Comparison of ENCODE assay signal across 10 mouse cellular contexts in genomic region chr10:76118741-76119140, GRCm38 (mm10). TPM values are rescaled to one million over a fixed set of nuclear protein-coding genes. Genes with fewer than 3 reads are reported as not detected.
DNase-seq lines count a peak whose midpoint lies in the region; ATAC-seq and TF ChIP-seq lines count a peak whose summit lies in the region.
"Had no signal": no experiment of that assay in that cellular context is flagged by ENCODE, and none has a peak within 500 bp of the region (broad histone marks: within the 10 kb centered on the region; RNA-seq: fewer than 3 reads in every experiment).

No protein-coding gene starts in this region.

- no peaks in the 10 kb centered on the region for H3K9me3 ChIP-seq in neural tube, embryonic 11.5 days (ENCODE audit: control insufficient read depth, low read length)
- no peaks in the 10 kb centered on the region for H3K9me3 ChIP-seq in stomach, postnatal 0 days (ENCODE audit: control insufficient read depth, low read length)
- no peaks in the 10 kb centered on the region for H3K9me3 ChIP-seq in neural tube, embryonic 15.5 days (replicated peaks)
- H3K9me3 ChIP-seq: heart, embryonic 15.5 days; stomach, embryonic 15.5 days had no signal

- TF ChIP-seq CTCF in heart, adult 2 months (IDR thresholded peaks at IDR 0.05), result peak; percentile 40
- TF ChIP-seq CTCF in stomach, postnatal 0 days (IDR thresholded peaks at IDR 0.05; ENCODE audit: low read depth), result peak; percentile 56

- ATAC-seq in neural tube, embryonic 11.5 days (ENCODE audit: insufficient read depth, low FRiP score, low TSS enrichment), result no peak
- no peak for ATAC-seq in stomach, postnatal 0 days (ENCODE audit: low FRiP score, low TSS enrichment)
- ATAC-seq in neural tube, embryonic 15.5 days (ENCODE audit: low FRiP score), result no peak
- no peak for ATAC-seq in monocyte, adult 5-6 weeks (replicated peaks; ENCODE audit: insufficient number of reproducible peaks, low FRiP score, low TSS enrichment, poor library complexity, severe bottlenecking)

- H3K4me1 ChIP-seq in heart, adult 2 months (ENCODE audit: control insufficient read depth, insufficient read depth, low read length), result no peaks in the 10 kb centered on the region
- H3K4me1 ChIP-seq in neural tube, embryonic 11.5 days (ENCODE audit: control insufficient read depth, insufficient read depth, low read length), result no peaks in the 10 kb centered on the region
- H3K4me1 ChIP-seq in stomach, postnatal 0 days (replicated peaks; ENCODE audit: control insufficient read depth, insufficient read depth), result no peaks in the 10 kb centered on the region
- peaks cover 8% of the 10 kb centered on the region for H3K4me1 ChIP-seq in neural tube, embryonic 15.5 days
- H3K4me1 ChIP-seq: stomach, embryonic 15.5 days had no signal

- TF ChIP-seq POLR2A in heart, adult 2 months (IDR thresholded peaks at IDR 0.05; ENCODE audit: insufficient read depth, low read depth, low read length), result no peak

- no peak for DNase-seq in heart, adult 2 months
- no peak for DNase-seq in heart, postnatal 36 days
- DNase-seq in neural tube, embryonic 11.5 days (ENCODE audit: low spot score), result peak; percentile 40
- no peak for DNase-seq in neural tube, embryonic 10.5 days (ENCODE audit: extremely low spot score, low spot score)
- peak; percentile 14 for DNase-seq in embryo, embryonic 11.5 days (ENCODE audit: low read depth, low spot score)
- DNase-seq in stomach, postnatal 0 days (ENCODE audit: low spot score), result peak; percentile 47

- H3K27ac ChIP-seq in heart, adult 2 months, result no peak overlapping the region
- no peak overlapping the region for H3K27ac ChIP-seq in neural tube, embryonic 11.5 days (ENCODE audit: low read depth, low read length)
- H3K27ac ChIP-seq in stomach, postnatal 0 days (replicated peaks), result no peak overlapping the region
- H3K27ac ChIP-seq in neural tube, embryonic 15.5 days (replicated peaks), result no peak overlapping the region
- H3K27ac ChIP-seq: heart, embryonic 15.5 days; stomach, embryonic 15.5 days had no signal

- H3K4me3 ChIP-seq in heart, adult 2 months, result no peak overlapping the region
- H3K4me3 ChIP-seq in neural tube, embryonic 11.5 days (ENCODE audit: low read depth, low read length), result no peak overlapping the region
- no peak overlapping the region for H3K4me3 ChIP-seq in stomach, postnatal 0 days (ENCODE audit: low read depth, low read length)
- H3K4me3 ChIP-seq in neural tube, embryonic 15.5 days (replicated peaks), result no peak overlapping the region
- H3K4me3 ChIP-seq: heart, embryonic 15.5 days; stomach, embryonic 15.5 days had no signal

- H3K79me2 ChIP-seq in heart, adult 2 months (replicated peaks; ENCODE audit: control insufficient read depth, insufficient read depth, low read length), result no peaks in the 10 kb centered on the region

- H3K36me3 ChIP-seq in heart, adult 2 months (ENCODE audit: control insufficient read depth, insufficient read depth, low read length), result no peaks in the 10 kb centered on the region
- H3K36me3 ChIP-seq in neural tube, embryonic 11.5 days (ENCODE audit: control insufficient read depth, insufficient read depth, low read length), result no peaks in the 10 kb centered on the region
- no peaks in the 10 kb centered on the region for H3K36me3 ChIP-seq in stomach, postnatal 0 days (ENCODE audit: control insufficient read depth, insufficient read depth, low read length)
- H3K36me3 ChIP-seq in neural tube, embryonic 15.5 days, result no peaks in the 10 kb centered on the region
- H3K36me3 ChIP-seq: heart, embryonic 15.5 days; stomach, embryonic 15.5 days had no signal

- intact Hi-C loops in heart, adult 2 months (cut with DNase I), result no loop called here
- intact Hi-C loops in heart, postnatal 36 days (cut with DNase I), result no loop called here

- no peak overlapping the region for H3K4me2 ChIP-seq in neural tube, embryonic 11.5 days (ENCODE audit: low read depth)
- H3K4me2 ChIP-seq in stomach, postnatal 0 days (replicated peaks; ENCODE audit: low read depth), result no peak overlapping the region
- H3K4me2 ChIP-seq in neural tube, embryonic 15.5 days, result no peak overlapping the region
- H3K4me2 ChIP-seq: heart, embryonic 15.5 days; stomach, embryonic 15.5 days had no signal

- no peak overlapping the region for H3K9ac ChIP-seq in heart, adult 2 months (ENCODE audit: low read depth, low read length)
- no peak overlapping the region for H3K9ac ChIP-seq in neural tube, embryonic 11.5 days (ENCODE audit: low read length)
- no peak overlapping the region for H3K9ac ChIP-seq in stomach, postnatal 0 days (ENCODE audit: low read length)
- H3K9ac ChIP-seq in neural tube, embryonic 15.5 days (replicated peaks), result no peak overlapping the region
- H3K9ac ChIP-seq: heart, embryonic 15.5 days; stomach, embryonic 15.5 days had no signal

- no peak for TF ChIP-seq EP300 in heart, adult 2 months (IDR thresholded peaks at IDR 0.05; ENCODE audit: insufficient read depth, low read depth, low read length)
- no peak for TF ChIP-seq EP300 in stomach, postnatal 0 days (optimal IDR thresholded peaks at IDR 0.05)

- WGBS in heart, adult 2 months, result 0% methylated on average over 1 of the region's 1 CpGs
- WGBS in neural tube, embryonic 11.5 days, result 17% methylated on average over 1 of the region's 1 CpGs
- WGBS in stomach, postnatal 0 days, result 22% methylated on average over 1 of the region's 1 CpGs
- 20% methylated on average over 1 of the region's 1 CpGs for WGBS in neural tube, embryonic 15.5 days

- H3K27me3 ChIP-seq in heart, adult 2 months (ENCODE audit: control insufficient read depth, insufficient read depth, low read length), result no peaks in the 10 kb centered on the region
- H3K27me3 ChIP-seq in neural tube, embryonic 11.5 days (ENCODE audit: control insufficient read depth, insufficient read depth, low read length), result no peaks in the 10 kb centered on the region
- no peaks in the 10 kb centered on the region for H3K27me3 ChIP-seq in stomach, postnatal 0 days (ENCODE audit: control insufficient read depth, insufficient read depth, low read length)
- H3K27me3 ChIP-seq in neural tube, embryonic 15.5 days (replicated peaks), result no peaks in the 10 kb centered on the region
- H3K27me3 ChIP-seq: heart, embryonic 15.5 days; stomach, embryonic 15.5 days had no signal

RNA-seq across cellular contexts. Expression of gene Slc5a4b, which starts 8.0 kb away (rescaled TPM):
- total RNA-seq in heart, adult 2 months (2021), result not detected
- not detected in 2 replicates for polyA plus RNA-seq in heart, adult 2 months (2012; rRNA removed)
- not detected for total RNA-seq in heart, postnatal 36 days (2021)
- polyA plus RNA-seq in neural tube, embryonic 11.5 days (2014; fragmentation: Nextera tagmentation; extraction: Ambion mirVana), result not detected in 2 replicates
- polyA plus RNA-seq in stomach, postnatal 0 days (2015; fragmentation: Nextera tagmentation; extraction: Ambion mirVana), result 0.04 and 0.06 TPM in 2 replicates
- not detected in 2 replicates for polyA plus RNA-seq in neural tube, embryonic 15.5 days (2015; fragmentation: Nextera tagmentation; extraction: Ambion mirVana)
- not detected in 3 replicates for total RNA-seq in monocyte, adult 5-6 weeks (2017)
- polyA plus RNA-seq: heart, embryonic 15.5 days; stomach, embryonic 15.5 days had no signal

RNA-seq across cellular contexts. Expression of gene Slc5a4a, which starts 28.5 kb away (rescaled TPM):
- total RNA-seq in heart, adult 2 months (2021), result not detected
- not detected in 2 replicates for polyA plus RNA-seq in heart, adult 2 months (2012; rRNA removed)
- total RNA-seq in heart, postnatal 36 days (2021), result not detected
- polyA plus RNA-seq in neural tube, embryonic 11.5 days (2014; fragmentation: Nextera tagmentation; extraction: Ambion mirVana), result not detected in 2 replicates
- polyA plus RNA-seq in stomach, postnatal 0 days (2015; fragmentation: Nextera tagmentation; extraction: Ambion mirVana), result not detected in 2 replicates
- 0.11 and 0.22 TPM in 2 replicates for polyA plus RNA-seq in neural tube, embryonic 15.5 days (2015; fragmentation: Nextera tagmentation; extraction: Ambion mirVana)
- total RNA-seq in monocyte, adult 5-6 weeks (2017), result not detected in 3 replicates
- polyA plus RNA-seq: heart, embryonic 15.5 days; stomach, embryonic 15.5 days had no signal

Comparison
In these comparisons a context has a peak if more than half of its experiments do, and no peak if none do; other contexts are left out.
1. DNase-seq: peak in neural tube, embryonic 11.5 days (single experiment), embryo, embryonic 11.5 days (single experiment) and stomach, postnatal 0 days (single experiment); none in heart, adult 2 months (0 of 2), heart, postnatal 36 days (0 of 2) and neural tube, embryonic 10.5 days (single experiment).